Mouse (Mus musculus): Measurements from ENCODE around the gene Rps12-ps3. TPM values are rescaled to one million over a fixed set of nuclear protein-coding genes. Genes with fewer than 3 reads are reported as not detected.
A peak's percentile ranks its signal among the peaks of the same experiment; 100 is the strongest.

Gene Rps12-ps3
- total RNA-seq (2022), result 100 to 1,000 TPM; 166 to 376 (median 279) TPM

DNA sequence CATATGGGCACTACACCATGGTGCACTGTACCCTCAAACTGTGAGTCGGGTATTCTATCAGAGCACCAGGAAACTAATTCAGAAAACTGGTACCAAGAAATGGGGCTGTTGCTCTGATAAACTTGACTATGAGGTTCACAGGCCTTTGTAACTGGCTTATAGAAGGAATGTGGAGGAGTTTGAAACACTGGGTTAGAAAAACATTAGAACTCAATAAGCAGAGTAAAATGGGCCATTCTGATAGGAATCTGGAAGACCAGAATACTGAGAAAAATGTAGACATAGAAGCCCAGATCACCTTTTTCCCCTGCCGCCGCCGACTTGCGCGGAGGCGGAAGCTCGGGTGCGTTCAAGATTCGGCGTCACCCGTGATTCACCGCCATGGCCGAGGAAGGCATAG lies at the start of gene Rps12-ps3:
Gene Rps12-ps3, plus strand, starts transcription at position 301 of the 400 bp plus-strand sequence.
- DNase-seq (ENCODE audit: low spot score in 2 of 2), result no peak

GRCm38 (mm10) chr19:59273190-59273589 lies 48.9 kb upstream of the Rps12-ps3 start:
- no peak for DNase-seq (ENCODE audit: low spot score in 2 of 2)

GRCm38 (mm10) chr19:59276354-59276753 lies 45.7 kb upstream of the Rps12-ps3 start:
- DNase-seq (ENCODE audit: low spot score in 2 of 2), result no peak

GRCm38 (mm10) chr19:59280841-59281240 lies 41.2 kb upstream of the Rps12-ps3 start:
- DNase-seq (ENCODE audit: low spot score in 2 of 2), result peak in 1 of 2 experiments; percentile 20

DNA sequence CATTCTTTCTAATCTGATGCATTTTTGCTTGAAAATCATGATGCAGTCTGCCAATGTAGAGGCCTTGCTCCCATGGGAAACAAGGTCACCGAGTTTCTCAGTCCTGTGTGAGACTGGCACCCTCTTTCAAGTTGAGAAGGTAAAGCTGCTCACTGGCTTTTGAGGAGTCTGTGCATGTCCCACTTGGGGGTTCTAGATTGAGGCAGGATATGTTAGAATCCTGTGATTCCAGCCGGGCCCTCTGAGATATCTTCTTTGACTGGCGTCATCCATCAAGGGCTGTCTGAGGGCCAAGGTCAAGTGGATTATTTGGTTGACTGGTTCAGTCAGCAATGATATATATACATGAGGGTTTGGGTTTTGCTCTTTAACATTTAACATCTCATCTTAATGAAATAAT lies 40.1 kb upstream of the Rps12-ps3 start:
- DNase-seq (ENCODE audit: low spot score in 2 of 2), result no peak

DNA sequence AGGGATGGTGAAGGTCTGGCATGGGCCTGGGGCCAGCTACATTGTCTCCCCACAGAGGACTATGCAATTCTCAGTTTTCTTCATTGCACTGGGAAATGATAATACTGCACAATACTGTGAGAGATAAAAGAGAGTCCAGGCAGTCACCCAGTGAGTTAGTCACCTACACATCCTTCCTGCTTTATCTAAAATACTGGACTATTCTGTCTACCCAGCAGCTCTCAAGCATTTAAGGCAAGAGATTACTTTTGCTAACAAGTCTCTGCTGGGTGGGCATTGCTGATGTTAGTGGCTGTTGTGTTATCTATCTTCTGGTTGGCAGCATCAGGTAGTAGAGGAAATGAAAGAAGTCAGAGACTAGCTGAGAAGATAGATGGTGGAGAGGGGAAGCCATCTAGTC lies 33.0 kb upstream of the Rps12-ps3 start:
- no peak for DNase-seq (ENCODE audit: low spot score in 2 of 2)

GRCm38 (mm10) chr19:59289811-59290210 lies 32.3 kb upstream of the Rps12-ps3 start:
- DNase-seq (ENCODE audit: low spot score in 2 of 2), result no peak

GRCm38 (mm10) chr19:59292183-59292839 lies 29.8 kb upstream of the Rps12-ps3 start:
- DNase-seq (ENCODE audit: low spot score in 2 of 2), result peak in 1 of 2 experiments; percentile 33

DNA sequence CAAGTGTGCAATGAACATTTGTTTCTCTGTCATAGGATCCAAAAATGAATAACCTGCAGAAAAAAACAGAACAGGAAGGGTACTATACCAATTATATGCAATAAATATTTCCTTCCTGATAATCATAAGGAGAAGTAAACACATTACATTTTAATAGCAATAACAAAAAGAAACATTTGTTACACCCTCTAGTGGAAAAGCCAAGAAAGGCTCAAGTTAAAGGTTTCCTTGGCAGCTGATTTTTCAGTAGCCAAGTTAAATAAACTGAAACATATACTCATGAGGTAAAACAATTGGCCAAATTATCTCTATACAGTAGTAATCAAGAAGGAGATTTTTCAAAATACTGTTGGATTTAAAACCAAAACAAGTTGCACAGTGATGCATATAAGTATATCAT lies 6.8 kb upstream of the Rps12-ps3 start:
- DNase-seq (ENCODE audit: low spot score in 2 of 2), result no peak

- DNase-seq (ENCODE audit: low spot score in 2 of 2), result peak in 1 of 2 experiments; percentile 25
Measured at GRCm38 (mm10) chr19:59316571-59316970, 5.5 kb upstream of the Rps12-ps3 start.

DNA sequence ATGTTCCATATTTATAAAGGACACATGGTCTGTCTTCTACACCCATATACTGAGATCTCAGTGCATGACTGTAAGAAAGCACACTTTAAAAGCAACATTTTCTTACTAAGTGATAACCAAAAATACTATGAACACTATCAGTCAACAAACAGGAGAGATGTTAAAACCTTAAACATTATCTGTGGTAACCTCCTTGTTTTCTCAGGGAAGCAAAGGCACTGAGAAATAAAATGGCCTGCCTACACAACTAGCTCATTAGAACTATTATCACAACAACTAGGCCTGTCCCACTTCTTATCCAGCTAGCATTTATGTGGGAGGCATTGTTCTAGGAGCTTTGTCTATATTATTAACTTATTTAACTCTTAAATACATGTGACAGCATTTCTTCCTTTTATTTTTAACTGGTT lies 8.7 kb downstream of the Rps12-ps3 start:
- DNase-seq (ENCODE audit: low spot score in 2 of 2), result no peak

GRCm38 (mm10) chr19:59336655-59337054 lies 14.6 kb downstream of the Rps12-ps3 start:
- no peak for DNase-seq (ENCODE audit: low spot score in 2 of 2)

DNA sequence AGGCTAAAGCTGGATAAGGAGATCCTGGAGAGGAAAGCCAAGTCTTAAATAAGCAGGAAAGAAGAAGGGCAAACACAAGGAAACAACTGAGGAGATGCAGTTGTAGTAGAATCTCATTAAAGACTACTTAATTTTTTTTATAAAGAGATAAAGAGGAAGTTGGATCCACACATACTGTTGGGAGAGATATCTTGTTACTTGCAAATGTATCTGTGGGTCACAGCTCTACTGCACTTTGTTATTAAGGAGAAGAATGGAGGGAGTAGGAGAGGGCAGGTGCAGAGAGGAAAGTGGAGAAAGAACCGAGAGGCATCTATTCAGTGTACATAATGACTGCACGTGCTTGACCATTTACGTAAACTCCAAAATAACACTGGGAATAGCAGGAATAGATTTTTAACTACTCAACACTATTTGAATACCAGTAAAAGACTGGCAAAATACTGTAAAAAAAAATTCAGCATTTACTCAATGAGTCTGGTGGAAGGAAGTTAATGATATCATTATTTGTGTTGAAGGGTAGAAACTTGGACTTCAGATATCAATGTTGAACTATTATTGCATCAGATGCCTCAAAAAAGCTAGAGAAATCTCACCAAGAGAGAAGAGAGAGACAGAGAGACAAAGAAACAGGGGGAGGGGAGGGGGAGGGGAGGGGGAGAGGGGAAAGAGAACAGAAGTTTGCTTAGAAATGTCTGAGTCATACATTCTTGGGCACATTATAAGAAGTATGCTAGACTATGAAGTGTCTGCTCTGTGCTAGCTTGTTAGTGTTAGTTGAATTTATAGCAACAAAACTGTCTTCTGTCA lies 16.0 kb downstream of the Rps12-ps3 start:
- DNase-seq (ENCODE audit: low spot score in 2 of 2), result no peak

- no peak for DNase-seq (ENCODE audit: low spot score in 2 of 2)
Measured at GRCm38 (mm10) chr19:59339908-59340307, 17.8 kb downstream of the Rps12-ps3 start.

GRCm38 (mm10) chr19:59342964-59343363 lies 20.9 kb downstream of the Rps12-ps3 start:
- no peak for DNase-seq (ENCODE audit: low spot score in 2 of 2)

GRCm38 (mm10) chr19:59344304-59344711 lies 22.2 kb downstream of the Rps12-ps3 start:
- peak in 1 of 2 experiments; percentile 13 for DNase-seq (ENCODE audit: low spot score in 2 of 2)

DNA sequence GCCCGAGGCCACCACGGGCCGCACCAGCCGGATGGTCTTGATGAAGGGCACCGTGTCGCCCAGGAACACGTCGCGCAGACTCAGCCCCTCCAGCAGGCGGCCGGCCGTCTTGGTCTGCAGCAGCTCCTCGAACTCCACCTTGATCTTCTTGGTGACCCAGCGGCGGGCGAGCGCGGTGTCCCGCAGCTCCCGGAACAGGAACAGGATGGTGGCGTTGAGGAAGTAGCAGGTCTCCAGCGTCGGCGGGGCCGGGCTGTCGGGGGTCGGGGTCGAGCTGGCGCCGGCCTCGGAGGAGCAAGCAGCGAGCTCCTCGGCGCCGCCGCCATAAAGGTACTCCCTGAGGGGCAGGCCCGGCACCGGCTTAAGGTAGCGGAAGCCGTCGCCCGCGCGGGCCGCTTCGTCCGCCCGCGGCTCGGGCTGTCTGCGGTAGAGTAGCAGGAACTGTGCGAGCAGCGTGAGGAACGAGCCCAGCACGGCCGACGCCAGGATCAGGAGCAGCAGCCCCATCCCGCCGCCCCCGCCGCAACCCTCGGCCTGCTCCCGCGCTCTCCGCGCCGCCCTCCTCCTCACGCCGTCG lies 23.1 kb downstream of the Rps12-ps3 start:
- peak in 1 of 2 experiments; percentile 29 for DNase-seq (ENCODE audit: low spot score in 2 of 2)

DNA sequence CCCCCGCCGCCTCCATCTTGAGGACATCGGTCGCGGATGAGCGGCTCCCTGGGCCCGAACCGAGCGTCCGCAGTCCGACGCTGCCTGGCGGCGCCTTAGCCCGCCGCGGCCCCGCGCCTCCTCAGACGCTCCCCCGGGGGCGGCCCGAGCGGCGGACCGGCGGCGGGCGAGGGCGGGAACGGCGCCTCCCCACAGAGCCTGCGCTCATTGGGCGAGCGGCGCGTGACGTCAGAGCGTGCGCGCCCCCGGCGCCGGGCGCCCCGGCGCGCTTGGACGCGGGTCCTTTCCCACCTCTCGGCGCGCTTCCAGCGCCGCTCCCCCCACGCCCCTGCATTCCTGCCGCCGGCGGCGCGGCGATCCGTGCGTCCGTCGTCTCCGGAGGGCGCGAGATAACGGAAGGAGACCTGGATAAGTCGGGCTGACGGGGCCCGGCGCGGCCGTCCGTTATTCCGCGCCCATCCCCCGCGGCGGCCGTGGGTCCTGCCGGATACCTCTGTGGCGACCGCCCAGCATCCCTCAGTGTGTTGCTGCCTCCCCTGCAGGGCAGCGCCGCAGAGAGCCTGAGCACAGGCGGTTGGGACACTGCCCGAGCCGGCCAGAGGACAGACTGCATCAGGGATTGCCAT lies 23.7 kb downstream of the Rps12-ps3 start, which contains the start of gene Pdzd8:
Gene Pdzd8, minus strand, starts transcription at position 123 of the 626 bp plus-strand sequence.
- DNase-seq (ENCODE audit: low spot score in 2 of 2), result peak; percentile 73 to 83

GRCm38 (mm10) chr19:59346325-59346724 lies 24.2 kb downstream of the Rps12-ps3 start:
- no peak for DNase-seq (ENCODE audit: low spot score in 2 of 2)

DNA sequence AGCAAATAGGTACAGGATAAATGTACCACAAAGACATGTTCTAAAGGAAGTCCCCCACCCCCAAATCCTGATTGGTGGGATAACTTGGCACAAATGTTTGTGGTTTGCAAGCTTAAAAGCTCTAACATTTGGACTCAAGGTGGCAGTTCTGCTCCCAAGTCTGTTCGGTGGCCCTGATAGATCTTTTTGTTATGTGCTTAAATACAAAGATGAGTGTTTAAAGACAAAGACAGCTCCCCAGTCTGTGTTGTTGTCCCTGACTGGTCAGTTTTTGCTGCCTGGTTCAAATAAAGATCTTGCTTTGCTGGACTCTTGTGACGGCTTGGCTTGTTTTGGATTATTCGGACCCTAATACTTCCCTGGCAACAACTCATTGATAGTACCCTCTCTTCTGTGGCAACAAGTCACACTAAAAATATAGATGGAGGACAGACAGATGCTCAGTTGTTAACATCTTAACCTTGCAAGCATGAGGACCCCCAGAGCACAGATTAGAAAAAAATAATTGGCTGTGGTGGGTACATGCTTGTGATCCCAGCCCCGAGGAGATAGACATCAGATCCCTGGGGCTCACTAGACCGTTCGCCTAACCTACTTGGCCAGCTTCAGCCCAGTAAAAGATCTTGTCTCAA lies 27.4 kb downstream of the Rps12-ps3 start:
- no peak for DNase-seq (ENCODE audit: low spot score in 2 of 2)

DNA sequence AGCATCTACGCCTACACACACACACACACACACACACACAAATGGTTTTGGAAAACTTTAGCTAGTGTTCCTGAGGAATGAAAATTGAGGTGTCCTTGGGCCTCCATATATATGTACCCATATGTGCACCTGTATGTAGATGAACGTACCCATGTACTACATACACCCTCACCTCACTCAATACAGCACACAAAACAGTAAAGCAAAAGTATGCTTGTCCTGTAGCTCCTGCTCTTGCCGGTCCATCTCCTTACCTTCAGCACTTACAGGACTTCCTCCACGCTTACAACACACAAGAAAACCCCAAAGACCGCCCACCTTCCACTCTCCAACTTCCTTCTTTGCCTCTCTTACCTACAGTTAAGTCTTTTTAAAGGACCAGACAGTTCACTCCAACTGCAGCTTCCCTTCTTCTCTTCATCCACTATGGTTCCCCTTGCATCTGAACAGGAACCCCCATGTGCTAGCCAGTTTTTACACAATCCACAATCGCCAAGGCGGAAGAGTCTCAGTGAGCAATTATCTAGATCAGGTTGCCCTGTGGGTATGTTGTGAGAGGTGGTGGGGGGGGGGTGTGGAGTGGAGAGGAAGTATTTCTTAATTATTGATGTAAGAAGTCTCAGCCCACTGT lies 28.3 kb downstream of the Rps12-ps3 start:
- DNase-seq (ENCODE audit: low spot score in 2 of 2), result no peak

All from layer of hippocampus, adult 8-10 months (tissue).